Mouse (Mus musculus): ENCODE results near the gene Coro7. TPM values are rescaled to one million over a fixed set of nuclear protein-coding genes. Genes with fewer than 3 reads are reported as not detected.

The Coro7 gene
- polyA plus RNA-seq, 1 experiment: 104 TPM

DNA sequence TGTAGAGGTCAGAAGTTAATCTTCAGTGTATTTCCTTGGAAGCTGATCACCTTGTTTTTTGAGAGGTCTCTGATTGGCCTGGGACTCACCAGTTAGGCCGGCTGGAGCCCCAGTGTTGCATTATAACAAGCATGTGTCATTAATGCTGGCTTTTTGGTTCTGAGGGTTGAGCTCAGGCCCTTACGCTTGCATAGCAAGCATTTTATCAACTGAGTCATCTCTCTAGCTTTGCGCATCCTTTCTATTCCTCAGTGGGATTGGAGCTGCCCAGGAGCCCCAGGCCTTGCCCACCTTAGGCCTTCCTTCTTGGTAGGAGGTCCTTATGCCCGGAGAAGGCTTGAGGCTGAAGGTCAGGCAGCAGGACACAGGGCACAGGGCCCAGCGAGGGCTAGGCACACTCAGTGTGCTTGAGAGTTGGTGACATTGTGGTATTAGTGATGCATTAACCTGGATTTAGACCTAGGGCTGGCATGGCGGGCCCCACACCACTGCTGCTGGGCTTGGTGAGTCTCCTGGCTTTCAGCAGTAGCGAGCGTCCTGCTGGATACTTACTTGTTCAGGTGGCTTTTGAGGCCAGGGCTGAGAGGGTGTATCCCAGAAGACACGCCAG lies 78.8 kb downstream of the Coro7 start:
- no peak for TF ChIP-seq GATA1 (IDR thresholded peaks at IDR 0.05; ENCODE audit: borderline replicate concordance, low read length)
- TF ChIP-seq FLI1 (IDR thresholded peaks at IDR 0.05; ENCODE audit: low read length): no peak
- peaks cover 91% of the 10 kb centered on the region for H3K27me3 ChIP-seq (replicated peaks)
- H3K4me1 ChIP-seq: peaks cover 24% of the 10 kb centered on the region
- no peaks in the 10 kb centered on the region for H3K36me3 ChIP-seq (replicated peaks; ENCODE audit: low read length)
- H3K4me3 ChIP-seq (replicated peaks): no peak overlapping the region
- no peaks in the 10 kb centered on the region for H3K9me3 ChIP-seq

GRCm38 (mm10) chr16:4599616-4600015 lies 80.0 kb downstream of the Coro7 start:
- TF ChIP-seq FLI1 (IDR thresholded peaks at IDR 0.05; ENCODE audit: low read length) (no peak), GATA1 (IDR thresholded peaks at IDR 0.05; ENCODE audit: borderline replicate concordance, low read length) (no peak)
- peaks cover 35% of the 10 kb centered on the region for H3K4me1 ChIP-seq

DNA sequence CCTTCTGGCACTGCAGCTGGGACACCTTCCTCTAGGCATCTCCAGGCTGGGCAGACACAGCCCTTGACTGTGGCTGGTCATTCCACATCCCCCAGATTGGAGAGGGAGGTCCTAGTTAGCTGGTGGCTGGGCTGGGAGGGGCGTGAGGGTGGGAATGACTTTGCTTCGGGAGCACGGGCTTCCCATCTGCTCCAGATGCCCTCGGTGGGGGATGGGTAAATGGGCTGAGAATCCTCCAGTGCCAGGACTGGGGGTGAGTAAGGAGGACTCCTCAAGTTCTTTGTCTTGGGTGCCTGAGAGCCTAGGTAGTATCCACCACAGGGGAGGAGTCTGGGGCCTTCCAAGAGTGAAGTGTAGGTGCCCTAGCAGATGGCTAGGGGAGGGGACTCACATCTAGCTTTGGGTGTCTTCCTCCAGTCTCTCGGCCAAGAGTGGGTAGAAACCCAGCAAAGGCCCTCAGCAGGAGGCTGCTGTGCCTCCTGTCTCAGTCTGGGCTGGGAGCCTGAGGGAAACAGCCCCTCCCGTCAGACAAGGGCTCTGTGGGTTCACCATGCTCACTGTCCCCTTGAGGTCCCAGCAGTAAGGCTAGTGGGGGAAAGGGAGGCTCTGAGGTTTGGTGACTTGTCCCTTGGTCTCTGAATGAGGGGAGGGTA lies 80.6 kb downstream of the Coro7 start:
- no peak overlapping the region for H3K4me3 ChIP-seq (replicated peaks)
- no peaks in the 10 kb centered on the region for H3K36me3 ChIP-seq (replicated peaks; ENCODE audit: low read length)
- H3K9me3 ChIP-seq: no peaks in the 10 kb centered on the region
- H3K27me3 ChIP-seq (replicated peaks): peaks cover 91% of the 10 kb centered on the region
- TF ChIP-seq GATA1 (IDR thresholded peaks at IDR 0.05; ENCODE audit: borderline replicate concordance, low read length) (no peak), FLI1 (IDR thresholded peaks at IDR 0.05; ENCODE audit: low read length) (no peak)
- H3K4me1 ChIP-seq: peaks cover 38% of the 10 kb centered on the region

More at GRCm38 (mm10) chr16:4599616-4600015, 80.0 kb downstream of the Coro7 start:
- H3K4me3 ChIP-seq (replicated peaks): no peak overlapping the region
- no peaks in the 10 kb centered on the region for H3K36me3 ChIP-seq (replicated peaks; ENCODE audit: low read length)
- peaks cover 92% of the 10 kb centered on the region for H3K27me3 ChIP-seq (replicated peaks)
- H3K9me3 ChIP-seq: no peaks in the 10 kb centered on the region

DNA sequence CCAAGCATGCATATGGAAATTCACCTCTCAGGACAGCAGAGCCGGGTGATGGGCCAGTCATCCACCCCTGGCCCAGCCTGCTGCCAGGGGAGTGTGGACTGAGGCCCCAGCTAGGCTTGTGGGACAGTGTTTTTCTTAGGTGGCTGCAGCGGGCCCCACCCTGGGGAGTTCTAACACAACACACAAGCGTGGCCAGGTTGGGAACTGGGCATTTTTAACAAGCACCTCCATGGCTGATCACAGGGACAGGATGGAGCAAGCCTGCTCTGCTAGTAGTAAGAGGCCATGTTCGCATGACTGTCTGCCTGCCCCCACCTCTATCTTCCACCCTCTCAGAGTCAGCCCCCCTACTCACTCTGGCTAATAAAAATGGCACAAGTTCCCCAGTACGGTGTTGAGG lies 81.5 kb downstream of the Coro7 start:
- peaks cover 92% of the 10 kb centered on the region for H3K27me3 ChIP-seq (replicated peaks)
- H3K36me3 ChIP-seq (replicated peaks; ENCODE audit: low read length): no peaks in the 10 kb centered on the region
- H3K4me1 ChIP-seq: peaks cover 47% of the 10 kb centered on the region
- TF ChIP-seq FLI1 (IDR thresholded peaks at IDR 0.05; ENCODE audit: low read length): no peak
- no peak for TF ChIP-seq GATA1 (IDR thresholded peaks at IDR 0.05; ENCODE audit: borderline replicate concordance, low read length)
- H3K4me3 ChIP-seq (replicated peaks): no peak overlapping the region
- no peaks in the 10 kb centered on the region for H3K9me3 ChIP-seq

DNA sequence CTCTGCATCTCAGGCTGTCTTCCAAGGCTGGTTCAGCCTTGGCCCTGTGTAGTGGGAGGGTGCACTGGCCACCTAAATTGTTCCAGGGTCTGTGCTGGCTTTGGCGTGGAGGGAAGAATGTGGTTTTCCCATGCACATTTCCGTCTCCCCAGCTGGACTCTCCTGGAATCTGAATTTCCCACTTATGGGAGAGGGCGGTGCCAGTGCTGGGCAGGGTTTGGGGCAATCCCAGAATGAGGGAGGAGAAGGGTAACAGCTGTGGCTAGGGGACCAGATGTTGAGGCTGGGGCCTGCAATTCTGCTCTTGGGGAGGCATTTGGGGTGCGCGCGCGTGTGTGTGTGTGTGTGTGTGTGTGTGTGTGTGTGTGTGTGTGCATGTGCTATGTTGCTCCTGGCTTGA lies 82.3 kb downstream of the Coro7 start:
- no peak overlapping the region for H3K4me3 ChIP-seq (replicated peaks)
- H3K4me1 ChIP-seq: peaks cover 49% of the 10 kb centered on the region
- H3K36me3 ChIP-seq (replicated peaks; ENCODE audit: low read length): no peaks in the 10 kb centered on the region
- peaks cover 93% of the 10 kb centered on the region for H3K27me3 ChIP-seq (replicated peaks)
- no peaks in the 10 kb centered on the region for H3K9me3 ChIP-seq
- TF ChIP-seq FLI1 (IDR thresholded peaks at IDR 0.05; ENCODE audit: low read length) (no peak), GATA1 (IDR thresholded peaks at IDR 0.05; ENCODE audit: borderline replicate concordance, low read length) (no peak)

DNA sequence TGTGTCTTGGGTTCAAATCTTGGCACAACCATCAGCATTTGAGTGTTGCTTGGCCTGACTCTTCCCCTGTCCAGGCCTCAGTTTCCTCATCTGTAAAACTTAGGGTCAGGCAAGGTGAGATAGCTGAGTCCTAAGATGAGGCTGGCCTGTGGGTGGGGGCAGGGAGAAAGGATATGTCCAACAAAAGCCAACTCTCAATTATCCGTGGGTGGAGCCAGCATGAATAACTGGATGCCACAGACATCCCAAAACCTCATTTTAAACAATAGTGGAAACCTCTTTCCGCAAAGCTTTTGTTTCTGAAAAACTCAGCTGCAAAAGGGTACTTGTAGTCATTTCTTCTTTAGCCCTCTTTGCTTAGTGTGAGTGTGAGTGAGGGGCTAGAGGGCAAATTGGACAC lies 82.7 kb downstream of the Coro7 start:
- Histone ChIP-seq H3K4me1 (peaks cover 46% of the 10 kb centered on the region), H3K27me3 (replicated peaks) (peaks cover 89% of the 10 kb centered on the region)
- TF ChIP-seq FLI1 (IDR thresholded peaks at IDR 0.05; ENCODE audit: low read length) (no peak), GATA1 (IDR thresholded peaks at IDR 0.05; ENCODE audit: borderline replicate concordance, low read length) (no peak)

DNA sequence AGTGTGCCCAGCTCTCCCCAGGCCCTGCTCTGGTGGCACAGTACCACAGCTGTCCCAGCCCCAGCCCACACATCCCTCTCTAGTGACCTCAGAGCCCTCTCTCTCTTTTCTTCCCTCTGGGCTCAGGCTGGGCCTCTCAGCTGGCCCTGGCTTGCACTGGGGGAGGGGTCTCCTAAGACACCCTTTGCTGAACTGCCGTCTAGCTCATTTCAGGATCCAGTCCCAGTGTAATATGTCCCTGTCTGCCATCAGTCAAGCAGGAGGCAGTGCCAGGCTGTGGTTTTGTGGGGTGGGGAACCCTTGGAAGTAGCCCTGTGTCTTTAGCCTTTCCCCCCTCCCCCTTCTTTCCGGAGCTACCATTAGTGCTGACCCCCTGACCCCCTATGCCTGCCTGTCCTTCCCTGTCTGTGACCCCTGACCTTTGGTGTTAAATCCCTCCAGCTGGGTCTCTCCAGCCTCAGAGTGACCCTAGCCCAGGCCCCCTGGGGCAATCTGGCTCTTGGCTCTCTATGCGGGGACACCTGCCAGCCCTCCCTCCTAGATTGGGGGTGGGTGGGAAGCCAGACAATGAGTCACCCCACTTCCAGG lies 83.3 kb downstream of the Coro7 start:
- H3K4me1 ChIP-seq: peaks cover 46% of the 10 kb centered on the region
- H3K9me3 ChIP-seq: no peaks in the 10 kb centered on the region
- H3K36me3 ChIP-seq (replicated peaks; ENCODE audit: low read length): no peaks in the 10 kb centered on the region
- no peak overlapping the region for H3K4me3 ChIP-seq (replicated peaks)
- TF ChIP-seq FLI1 (IDR thresholded peaks at IDR 0.05; ENCODE audit: low read length) (no peak), GATA1 (IDR thresholded peaks at IDR 0.05; ENCODE audit: borderline replicate concordance, low read length) (no peak)
- H3K27me3 ChIP-seq (replicated peaks): peaks cover 86% of the 10 kb centered on the region

More for the DNA sequence above, 82.7 kb downstream of the Coro7 start:
- Histone ChIP-seq H3K9me3 (no peaks in the 10 kb centered on the region), H3K36me3 (replicated peaks; ENCODE audit: low read length) (no peaks in the 10 kb centered on the region), H3K4me3 (replicated peaks) (no peak overlapping the region)

DNA sequence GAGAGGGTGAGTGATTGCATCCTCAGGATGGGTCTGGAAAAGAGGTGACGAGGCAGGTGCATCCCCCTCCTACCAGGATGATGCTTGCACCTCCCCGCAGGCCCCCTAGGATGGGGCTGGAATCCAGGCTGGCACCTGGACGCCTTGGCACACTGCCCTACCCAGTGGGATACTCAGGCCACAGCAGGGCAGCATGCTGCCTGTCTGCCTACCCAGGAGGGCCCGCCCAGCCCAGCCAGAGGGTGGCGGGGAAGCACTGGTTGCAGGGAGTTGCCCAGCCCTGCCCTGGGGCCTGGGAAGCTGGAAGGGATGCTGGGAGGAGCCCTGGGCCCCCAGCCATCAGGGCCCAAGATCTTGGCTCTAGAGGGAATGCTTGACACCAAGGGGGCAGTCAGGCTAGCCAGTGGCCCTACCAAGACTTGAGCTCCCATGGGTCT lies 84.0 kb downstream of the Coro7 start:
- H3K4me3 ChIP-seq (replicated peaks): peak overlapping the region; percentile 91
- TF ChIP-seq FLI1 (IDR thresholded peaks at IDR 0.05; ENCODE audit: low read length) (no peak), GATA1 (IDR thresholded peaks at IDR 0.05; ENCODE audit: borderline replicate concordance, low read length) (no peak)
- H3K36me3 ChIP-seq (replicated peaks; ENCODE audit: low read length): no peaks in the 10 kb centered on the region
- H3K27me3 ChIP-seq (replicated peaks): peaks cover 79% of the 10 kb centered on the region
- no peaks in the 10 kb centered on the region for H3K9me3 ChIP-seq
- H3K4me1 ChIP-seq: peaks cover 46% of the 10 kb centered on the region

- TF ChIP-seq FLI1 (IDR thresholded peaks at IDR 0.05; ENCODE audit: low read length) (no peak), GATA1 (IDR thresholded peaks at IDR 0.05; ENCODE audit: borderline replicate concordance, low read length) (no peak)
- H3K4me1 ChIP-seq: peaks cover 46% of the 10 kb centered on the region
- no peaks in the 10 kb centered on the region for H3K9me3 ChIP-seq
- no peaks in the 10 kb centered on the region for H3K36me3 ChIP-seq (replicated peaks; ENCODE audit: low read length)
- peaks cover 73% of the 10 kb centered on the region for H3K27me3 ChIP-seq (replicated peaks)
- H3K4me3 ChIP-seq (replicated peaks): peak overlapping the region; percentile 91
Observed at GRCm38 (mm10) chr16:4594814-4595526, 84.6 kb downstream of the Coro7 start.
